Mouse (Mus musculus): ENCODE data around the gene A830031A19Rik.

The A830031A19Rik gene

GRCm38 (mm10) chr11:24008976-24009375, 65.9 kb downstream of the A830031A19Rik start:
- DNase-seq (ENCODE audit: low read depth), result no peak

- DNase-seq (ENCODE audit: low read depth), result peak; percentile 8
Measured at GRCm38 (mm10) chr11:24008244-24008643, 66.6 kb downstream of the A830031A19Rik start.

DNA sequence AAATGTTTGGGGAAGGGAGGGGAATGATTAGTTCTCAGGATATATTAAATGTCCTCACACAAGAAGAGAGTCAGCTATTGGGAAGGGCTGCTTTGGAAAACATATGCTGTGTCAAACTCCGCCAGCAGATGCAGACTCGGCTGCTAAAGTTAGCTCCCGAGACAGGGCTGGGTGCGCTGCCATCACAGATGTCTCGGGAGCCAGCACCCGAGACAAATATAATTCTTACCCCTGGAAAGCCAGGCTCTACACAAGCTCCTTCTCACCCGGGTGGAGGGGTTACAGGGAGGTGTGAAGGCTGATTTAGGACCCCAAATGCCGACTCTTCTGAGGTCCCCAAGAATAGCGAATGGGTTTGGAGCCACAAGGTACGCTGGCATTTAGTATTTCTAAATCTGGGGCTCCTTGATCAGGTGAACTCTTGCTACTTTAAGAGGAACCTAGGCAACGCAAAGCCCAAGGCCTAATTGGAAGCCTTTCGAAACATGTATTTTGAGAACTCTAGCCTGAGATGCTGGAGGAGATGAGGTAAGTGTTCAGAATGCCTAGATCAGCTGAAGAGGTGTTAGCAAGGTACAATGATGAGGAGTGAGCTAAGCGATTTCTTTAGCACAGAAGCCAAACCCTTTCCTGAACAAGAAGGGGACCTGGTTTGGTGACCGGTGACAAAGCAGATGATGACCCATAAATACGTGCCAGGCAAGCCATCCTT, 69.3 kb downstream of the A830031A19Rik start:
- no peak for DNase-seq (ENCODE audit: low read depth)

- no peak for DNase-seq (ENCODE audit: low read depth)
Measured at GRCm38 (mm10) chr11:24000675-24001074, 74.2 kb downstream of the A830031A19Rik start.

Data from NIH3T3 (cell line).